Mouse (Mus musculus): ENCODE results near the gene Sp2.

Gene Sp2

DNA sequence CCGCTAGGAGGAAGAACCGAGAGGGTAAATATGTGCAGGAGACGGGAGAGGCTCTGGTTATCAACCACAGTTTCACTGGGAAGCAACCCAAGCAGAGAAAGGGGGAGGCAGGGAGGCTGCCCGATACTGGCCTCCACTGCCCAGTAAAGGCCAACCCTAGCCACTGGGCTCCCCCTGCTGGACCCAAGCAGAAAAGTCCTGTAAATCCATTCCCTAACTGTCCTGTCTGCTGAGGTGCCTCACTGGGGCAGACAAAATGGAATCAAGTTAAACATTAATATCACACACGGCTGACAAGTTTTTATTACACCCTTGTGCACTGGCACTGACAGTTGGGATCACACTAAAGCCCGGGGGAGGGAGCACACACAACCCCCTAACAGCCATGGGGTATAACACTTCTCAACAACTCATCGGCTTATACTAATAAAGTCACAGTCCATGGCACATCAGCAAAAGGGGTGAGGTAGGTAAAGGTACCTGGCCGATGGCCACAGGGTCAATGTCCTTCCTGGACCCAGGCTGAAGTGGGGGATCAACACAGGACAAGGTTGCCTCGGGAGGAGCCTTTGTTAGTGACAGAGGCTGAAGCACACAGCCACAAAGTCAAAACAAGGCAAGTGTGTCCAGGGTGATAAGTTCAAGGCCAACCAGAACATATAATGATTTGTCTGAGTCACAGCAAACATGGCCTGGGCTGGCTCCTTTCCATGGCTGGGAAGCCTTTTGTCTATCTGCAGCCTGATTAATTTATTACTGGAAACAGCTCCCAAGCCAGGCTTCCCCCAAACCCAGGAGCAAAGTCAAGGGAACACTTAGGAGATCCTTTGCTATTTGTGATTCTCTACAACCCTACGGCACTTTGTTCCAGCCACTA is 45.0 kb downstream of the Sp2 start:
- DNase-seq = no peak

DNA sequence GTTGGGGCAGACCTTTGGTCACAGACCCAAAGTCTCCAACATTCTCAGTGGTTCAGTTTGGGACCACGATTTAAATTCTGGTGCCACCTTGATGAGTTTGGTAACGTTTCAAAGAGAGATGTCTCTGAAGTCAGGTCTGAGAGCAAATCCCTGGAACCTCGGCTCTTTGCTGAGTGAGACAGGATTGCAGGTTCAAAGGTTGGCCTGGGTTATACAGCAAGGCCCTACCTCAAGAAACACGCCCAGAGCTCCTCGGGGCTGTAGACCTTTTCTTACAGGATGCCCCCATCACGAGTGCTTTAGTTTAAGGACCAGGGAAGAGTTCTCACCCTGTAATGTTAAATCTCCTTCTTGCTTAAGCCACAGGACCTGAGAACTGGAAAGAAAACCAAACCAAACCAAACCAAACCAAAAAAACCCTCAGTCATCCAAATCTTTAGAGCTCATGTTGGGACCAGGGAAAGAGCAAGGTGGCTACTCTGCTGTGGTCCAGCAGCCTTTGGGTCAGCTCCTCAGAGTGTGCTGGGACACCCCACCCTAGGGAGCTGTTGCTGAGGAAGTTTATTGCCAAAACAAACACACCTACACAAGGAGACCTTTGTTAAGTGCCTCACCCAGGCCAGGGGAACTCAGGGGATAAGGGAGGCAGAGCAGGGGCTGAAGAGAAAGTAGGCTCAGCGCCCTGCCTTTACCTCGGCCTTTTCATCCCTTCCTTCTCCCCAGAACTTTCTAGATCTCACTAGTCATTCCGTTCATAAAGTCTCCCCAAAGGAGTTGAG is 46.7 kb downstream of the Sp2 start:
- no peak for DNase-seq

DNA sequence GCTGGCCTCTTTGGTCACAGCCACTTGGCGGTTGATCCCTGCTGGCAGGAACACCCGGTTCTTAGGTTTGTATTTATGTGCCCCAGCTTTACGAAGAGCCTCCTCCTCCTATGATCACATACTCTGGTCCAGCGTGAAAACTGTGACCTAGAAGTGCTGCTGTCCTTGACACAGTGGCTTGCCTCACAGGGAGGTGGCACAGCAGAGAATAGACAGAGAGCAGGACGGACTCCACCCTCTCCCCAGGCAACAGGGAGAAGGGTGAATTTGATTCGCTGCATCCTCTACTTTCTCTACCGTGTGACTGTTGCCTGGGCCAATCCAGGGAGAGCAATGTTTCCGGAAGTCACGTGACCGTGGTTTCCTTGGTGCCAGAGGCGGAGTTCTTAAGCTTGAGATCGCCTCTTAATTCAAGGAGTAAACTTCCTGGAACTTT is 47.8 kb downstream of the Sp2 start:
- DNase-seq = no peak

DNA sequence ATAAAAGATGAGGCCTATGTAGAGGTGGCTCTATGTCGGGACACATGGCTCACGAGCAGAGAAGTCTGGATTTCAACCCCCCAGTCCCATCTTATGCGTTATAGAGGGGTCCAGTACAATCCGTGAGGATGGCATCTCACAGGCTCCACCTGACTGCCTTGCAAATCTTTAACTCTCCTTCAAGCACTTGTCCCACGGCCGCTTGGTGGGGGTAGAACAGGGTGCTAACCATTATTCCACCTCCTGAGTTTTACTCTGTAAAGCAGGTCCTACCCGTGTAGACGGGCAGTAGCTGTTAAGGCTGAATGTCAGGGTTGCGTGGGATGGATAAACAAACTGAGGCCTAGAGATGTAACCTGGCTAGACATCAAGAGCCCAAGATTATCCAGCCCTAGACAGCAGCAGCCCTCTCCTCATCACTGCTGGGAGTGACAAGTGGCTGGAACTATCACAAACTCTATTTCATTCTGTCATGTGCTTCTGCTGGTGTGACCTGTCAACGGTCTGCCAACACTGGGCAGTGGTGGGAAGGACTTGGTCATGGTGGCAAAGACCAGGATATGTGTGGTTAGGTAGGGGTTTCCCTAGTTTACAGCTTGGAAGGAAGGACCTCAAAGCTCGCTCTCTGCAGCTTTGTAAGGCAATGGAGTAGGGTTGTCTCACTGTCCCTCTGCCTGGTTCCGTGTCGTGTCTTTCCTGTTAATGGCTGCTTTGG is 49.0 kb downstream of the Sp2 start:
- DNase-seq = no peak

DNA sequence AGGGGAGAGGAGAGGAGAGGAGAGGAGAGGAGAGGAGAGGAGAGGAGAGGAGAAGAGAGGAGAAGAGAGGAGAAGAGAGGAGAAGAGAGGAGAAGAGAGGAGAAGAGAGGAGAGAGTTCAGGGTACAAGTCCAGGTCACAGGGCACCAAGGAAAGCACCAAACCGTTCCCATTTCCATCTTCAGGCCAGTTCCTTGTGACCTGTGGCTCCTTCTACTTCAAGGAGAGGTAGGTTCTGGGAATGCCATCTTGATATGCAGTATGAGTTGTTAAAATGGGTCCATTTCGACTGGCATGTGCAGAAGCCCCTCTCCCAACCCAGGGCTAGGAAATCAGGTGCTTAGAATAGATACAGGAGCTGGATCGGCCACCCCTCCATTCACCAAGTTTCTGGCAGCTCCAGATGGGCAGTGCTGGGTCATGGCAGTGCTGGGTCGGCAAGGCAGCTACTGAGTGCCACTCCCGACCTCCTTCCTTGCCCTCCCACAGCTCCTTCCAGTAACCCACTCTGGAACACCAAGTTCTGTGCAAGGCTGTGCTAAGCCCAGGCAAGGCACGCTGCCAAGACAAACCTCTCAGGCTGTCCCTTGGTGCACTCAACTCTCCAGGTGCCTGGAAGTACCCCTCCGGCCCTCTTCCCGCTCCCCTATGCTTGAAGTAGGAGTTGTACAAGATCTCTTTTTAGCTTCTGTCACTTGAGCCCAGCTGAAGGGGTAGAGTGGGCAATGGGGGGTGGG is 51.3 kb downstream of the Sp2 start:
- DNase-seq = no peak

DNA sequence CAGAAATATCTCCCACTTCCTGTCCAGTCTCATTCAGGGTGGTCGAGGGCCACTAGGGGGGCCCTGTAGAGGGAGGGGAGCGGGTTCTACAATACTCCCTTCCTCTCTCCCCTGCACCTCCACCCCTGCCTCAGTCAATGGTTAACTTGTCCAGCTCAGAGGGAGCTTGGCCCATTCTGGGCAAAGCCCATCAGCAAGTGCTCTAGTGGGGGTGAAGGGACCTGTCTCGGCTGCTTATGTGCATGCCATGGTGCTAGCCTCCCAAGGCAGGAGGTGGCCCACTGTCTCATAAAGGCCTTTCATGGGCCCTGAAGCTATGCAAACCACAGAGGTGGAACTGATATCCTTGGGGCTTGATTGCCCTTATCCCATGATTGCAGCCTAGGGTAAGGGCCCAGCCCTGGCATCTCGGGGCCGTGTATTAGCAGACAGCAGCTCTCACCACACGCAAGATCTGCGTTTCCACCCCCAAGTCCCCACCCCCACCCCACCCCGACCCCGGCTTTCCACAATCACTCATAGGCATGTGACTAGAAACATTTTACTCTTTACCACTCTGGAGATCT is 52.9 kb downstream of the Sp2 start:
- no peak for DNase-seq

DNA sequence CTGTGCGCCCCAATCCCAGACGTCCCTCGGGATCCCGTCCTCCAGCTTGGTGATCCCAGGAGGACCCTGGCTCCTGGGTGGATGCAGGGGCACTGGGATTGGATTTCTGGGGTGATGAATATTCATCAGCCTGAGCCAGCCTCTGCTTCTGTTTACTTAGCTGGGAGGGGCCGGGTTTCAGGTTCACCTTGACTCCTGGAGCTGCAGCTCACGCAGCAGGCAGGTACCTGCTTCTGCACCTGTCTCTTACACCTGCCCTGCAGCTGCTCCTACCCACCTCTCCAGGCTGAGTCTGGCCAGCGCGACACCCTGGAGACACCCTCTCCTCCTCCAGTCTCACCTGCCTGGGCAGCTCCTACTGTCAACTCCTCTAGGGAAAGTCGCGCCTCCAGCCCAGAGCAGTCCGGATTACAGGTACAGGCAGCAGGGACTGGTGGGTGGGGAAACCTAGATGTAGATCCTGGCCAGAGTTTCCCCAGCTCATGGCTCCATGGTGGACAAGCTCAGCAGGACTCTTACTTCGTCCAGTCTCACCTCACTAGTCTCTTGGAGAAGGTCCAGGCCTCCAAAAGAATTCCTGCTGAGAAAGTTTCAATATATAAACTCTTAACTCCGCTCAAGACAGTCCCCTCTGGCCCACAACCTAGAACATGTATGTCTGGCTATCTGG is 53.5 kb downstream of the Sp2 start:
- DNase-seq = no peak

DNA sequence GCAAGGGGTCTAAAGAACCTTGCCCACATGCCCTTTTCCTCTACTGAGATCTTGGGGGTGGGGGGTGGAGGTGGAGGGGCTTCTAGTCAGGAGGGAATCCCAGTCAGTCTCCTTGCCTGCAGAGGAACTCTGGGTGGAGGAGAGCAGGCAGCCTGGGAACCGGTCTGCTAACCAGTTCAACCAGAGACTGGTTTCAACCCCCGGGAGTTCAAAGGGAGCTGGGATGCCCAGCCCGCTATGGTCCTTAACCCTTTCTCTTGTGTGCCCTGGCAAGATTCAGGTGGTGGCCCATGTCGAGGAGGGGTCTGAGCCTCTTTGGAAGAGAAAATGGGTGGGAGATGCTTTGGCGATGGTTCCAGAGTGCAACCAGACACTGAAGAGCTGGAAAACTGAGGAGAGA is 54.1 kb downstream of the Sp2 start:
- no peak for DNase-seq

DNA sequence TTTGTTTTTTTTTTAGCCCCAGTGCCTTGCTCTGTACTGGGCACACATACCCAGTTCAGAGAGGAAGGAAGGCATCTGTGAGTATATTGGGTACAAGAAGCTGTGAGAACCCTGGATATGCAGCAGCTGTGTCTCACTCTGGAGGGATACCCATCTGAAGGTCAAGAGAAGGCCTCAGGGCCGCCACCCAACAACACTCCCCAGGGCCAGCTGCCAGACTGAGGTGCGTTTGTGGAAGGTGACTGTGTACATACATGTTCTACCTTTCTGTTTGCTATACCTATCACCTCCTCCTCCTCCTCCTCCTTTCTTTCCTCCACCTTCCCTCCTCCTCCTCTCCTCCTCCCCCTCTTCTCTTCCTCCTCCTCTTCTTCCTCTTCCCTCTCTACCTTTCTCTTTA is 54.7 kb downstream of the Sp2 start, which contains the start of gene Prr15l:
Prr15l (plus strand) TSS at position 17 of the 400 bp plus-strand sequence.
- no peak for DNase-seq

DNA sequence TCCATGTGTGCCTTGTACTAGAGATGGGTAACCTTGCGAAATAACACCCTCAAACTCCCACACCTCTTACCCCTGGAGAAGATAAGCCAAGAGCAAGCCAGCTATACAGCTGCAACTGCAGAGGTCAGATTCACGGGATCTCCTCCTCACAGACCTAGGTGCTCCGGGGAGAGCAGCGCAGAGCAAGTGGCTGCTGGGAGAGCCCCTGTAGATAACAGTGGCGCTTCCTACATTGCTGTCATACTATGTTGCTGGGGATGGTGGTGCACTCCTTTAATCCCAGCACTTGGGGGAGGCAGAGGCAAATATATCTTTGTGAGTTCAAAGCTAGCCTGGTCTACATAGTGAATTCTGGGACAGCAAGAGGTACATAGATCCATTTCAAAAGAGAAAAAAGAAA is 56.2 kb downstream of the Sp2 start:
- no peak for DNase-seq

DNA sequence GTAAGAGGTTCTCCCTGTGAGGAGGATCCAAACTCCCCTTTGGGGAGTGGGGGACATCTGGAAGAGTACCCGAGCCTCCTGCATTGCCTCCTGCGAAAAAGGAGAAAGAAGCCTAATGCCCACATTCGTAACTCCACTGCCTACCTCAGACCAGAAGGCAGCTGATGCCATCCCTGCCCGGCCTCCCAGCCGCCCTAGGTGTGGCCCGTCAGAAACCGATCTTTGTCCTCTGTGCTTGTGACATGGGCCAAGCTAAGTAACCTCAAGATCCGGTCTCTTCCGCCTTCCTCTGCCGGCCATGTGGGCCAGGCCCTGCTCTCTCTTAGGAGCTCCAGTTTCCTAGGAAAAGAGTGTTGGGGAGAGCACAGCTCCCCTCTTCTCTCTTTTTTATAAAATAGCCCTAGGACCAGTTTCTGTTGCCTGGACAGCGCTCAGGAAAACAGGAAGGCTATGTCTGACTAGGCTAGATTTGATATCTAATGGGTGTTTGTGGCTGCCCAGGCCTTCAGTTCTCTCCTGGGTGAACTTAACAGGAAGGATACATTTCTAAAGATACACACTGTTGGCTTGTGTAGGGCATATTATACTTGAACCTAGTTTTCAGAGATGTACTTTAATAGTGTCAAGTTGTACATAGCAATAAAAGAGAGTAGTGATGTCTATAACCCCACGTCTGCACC is 57.1 kb downstream of the Sp2 start:
- no peak for DNase-seq

DNA sequence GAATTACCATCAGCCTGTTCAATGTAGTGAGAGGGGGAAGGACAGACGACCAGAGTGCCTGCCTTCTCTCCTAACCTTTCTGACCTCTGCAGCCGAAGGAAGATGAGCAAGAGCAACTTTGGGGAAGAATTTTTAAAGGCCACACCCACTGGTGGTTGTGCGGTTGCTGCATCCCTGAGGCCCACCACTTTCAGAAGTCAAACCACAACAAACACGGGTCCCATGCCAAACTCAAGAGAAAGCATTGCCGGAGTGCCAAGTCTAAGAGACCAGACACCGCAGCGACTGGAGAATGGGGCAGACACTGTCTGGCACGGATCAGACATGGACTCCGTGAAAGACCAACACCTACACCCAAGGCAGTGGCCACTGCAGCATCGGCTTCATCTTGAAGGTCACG is 57.9 kb downstream of the Sp2 start:
- no peak for DNase-seq

DNA sequence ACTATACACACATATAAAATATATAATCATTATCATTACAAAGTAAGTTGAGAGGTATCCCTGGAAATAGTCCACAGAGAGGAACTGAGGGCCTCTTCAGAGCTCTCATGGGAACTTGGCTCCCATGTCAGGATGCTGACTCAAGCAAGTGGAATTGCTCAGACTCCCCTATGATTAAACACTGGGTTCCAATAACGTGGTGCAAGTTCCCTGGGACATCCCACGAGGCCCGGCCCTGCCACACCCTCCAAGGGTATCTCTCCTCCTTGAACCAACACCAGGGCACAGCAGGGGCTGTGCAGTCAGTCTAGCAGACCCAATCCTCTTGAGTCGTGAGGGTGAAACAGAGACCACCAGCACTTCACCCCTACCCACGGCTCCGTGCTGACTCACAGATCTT is 63.8 kb downstream of the Sp2 start:
- no peak for DNase-seq

DNA sequence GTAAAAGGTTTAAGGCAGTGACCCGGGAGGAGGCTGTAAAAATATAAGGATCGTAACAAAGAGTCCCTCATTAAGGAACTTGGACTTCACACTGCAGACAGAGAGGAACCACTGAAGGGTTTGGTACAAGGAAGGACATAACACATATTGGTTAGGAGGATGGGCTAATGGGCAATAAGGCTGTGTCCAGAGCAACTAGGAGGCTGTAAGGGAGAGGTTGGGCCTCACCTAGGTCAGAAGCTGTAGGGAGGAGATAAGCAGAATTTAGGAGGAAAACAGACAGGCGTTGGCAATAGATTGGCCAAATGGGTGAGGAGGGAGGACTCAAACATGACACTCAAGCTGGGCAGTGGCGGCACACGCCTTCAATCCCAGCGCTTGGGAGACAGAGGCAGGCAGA is 65.3 kb downstream of the Sp2 start:
- DNase-seq = no peak

DNA sequence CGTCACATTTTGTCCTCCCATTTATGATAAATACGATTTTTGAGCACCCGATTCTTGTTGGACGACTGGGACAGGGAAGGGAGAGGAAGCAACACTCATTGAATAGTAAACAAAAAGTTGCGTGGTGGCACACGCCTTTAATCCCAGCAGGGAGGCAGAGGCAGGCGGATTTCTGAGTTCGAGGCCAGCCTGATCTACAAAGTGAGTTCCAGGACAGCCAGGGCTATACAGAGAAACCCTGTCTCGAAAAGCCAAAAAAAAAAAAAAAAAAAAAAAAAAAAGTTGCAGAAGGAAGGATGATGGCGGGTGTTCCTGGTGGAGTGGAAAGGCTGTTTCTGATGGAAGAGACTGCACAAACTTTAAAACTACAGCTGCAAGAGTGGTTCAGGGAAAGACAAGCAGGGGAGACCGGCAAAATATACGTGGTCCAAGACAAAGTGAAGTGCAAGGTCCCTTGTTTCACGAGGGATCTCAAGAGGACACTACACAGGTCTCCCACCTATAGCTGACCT is 65.8 kb downstream of the Sp2 start:
- no peak for DNase-seq

DNA sequence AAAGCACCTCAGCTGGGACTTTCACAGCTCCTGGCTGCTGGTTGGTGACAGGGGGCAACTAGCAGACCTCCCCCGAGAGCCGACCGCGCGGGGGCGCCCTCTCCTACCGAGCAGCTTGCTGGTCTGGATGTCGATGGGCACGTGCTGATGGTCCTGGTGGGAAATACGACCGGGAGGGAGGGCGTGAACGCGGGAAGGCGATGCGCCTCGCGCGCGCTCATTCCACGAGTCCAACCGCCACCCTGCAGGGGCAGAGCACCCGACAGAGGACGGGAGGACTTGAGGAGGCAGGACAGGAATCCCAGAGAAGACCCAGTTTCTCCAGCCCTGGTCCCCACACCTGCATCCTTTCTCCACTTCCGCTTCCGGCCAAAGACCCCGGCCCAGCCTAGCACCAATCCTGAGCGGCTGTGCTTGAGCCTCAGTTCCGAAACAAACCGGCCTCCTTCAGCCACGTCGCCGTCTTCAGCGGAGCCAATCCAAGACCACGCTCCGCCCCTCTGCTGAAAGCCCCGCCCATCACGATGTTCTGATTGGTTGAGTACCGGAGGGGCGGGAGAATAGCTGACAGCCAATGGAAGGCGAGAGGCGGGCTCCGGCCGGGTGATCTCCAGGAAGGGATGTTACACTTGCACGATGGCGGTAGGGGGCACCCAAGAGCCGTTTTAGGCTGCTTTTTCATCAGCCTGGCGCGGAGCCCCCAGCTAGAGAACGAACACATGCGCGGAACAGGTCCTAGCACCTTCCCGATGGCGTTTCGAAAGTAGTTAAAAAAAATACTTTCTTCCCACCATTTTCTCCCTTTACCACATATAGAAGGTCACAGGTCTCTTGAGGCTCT is 66.5 kb downstream of the Sp2 start, which contains the start of gene Cdk5rap3:
Cdk5rap3 (minus strand) TSS at position 453 of the 841 bp plus-strand sequence.
- peak; percentile 100 for DNase-seq

DNA sequence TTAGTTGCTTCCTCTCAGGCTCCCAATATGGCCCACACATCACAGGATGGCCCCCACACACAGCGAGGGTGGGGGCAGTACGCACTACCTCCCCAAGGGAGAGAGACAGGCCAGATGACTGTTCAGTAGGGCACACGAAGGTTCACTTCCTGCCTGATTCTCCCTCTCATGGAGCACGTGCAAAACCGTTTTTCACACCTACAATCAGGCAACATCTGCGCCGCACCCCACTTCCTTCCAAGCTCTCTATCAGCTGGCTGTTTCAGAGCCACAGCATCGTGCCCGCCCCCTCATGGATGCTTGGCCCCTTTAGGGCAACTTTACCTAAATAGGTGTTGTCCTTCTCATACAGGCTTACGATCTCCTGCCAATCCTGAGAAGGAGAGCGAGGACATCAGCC is 70.1 kb downstream of the Sp2 start:
- peak; percentile 66 for DNase-seq

DNA sequence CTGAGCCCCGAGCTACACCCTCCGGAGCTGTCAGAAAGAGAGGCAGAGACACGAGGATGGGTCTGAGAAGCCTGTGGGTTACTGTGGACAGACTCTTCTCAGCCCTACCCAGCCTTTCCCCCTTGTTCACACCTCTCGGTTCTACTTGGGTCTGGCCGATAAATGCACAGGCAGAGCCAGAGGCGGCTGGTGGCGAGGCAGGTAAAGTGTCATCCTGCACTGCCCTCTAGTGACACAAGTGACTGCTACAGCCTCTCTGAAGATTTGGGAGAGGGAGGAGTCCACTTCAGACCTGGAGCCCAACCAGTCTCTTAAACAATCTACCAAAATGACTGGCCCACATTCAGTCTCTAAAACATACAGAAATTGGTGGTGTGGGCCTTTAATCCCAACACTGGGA is 72.8 kb downstream of the Sp2 start:
- peak; percentile 74 for DNase-seq

DNA sequence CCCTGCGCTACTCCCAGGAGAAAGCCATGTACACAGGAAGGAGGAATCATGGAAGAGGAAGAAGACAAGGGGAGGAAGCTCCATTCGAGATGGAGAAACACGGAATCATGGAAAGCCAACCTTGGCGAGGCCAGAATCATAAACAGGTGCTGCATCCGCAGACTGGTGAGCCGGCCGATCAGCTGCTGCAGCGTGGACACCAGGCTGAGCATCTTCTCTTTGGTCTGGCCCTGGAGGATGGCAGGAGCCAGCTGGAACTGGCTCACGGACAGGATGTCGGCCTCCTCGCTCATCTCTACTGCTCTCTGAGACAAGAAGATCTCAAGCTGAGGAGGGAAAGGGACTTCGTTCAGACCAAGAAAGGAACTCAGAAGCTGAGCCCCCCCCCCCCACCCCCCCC is 74.2 kb downstream of the Sp2 start:
- no peak for DNase-seq

Data from thymus, postnatal 25 days (tissue).